Mouse (Mus musculus): ENCODE data around the gene D16Ertd472e.
"Not testable (repeated sequence)": the region's sequence is repeated elsewhere in the genome, so short reads cannot be mapped to it uniquely, and the experiment has no call there.

D16Ertd472e gene

DNA sequence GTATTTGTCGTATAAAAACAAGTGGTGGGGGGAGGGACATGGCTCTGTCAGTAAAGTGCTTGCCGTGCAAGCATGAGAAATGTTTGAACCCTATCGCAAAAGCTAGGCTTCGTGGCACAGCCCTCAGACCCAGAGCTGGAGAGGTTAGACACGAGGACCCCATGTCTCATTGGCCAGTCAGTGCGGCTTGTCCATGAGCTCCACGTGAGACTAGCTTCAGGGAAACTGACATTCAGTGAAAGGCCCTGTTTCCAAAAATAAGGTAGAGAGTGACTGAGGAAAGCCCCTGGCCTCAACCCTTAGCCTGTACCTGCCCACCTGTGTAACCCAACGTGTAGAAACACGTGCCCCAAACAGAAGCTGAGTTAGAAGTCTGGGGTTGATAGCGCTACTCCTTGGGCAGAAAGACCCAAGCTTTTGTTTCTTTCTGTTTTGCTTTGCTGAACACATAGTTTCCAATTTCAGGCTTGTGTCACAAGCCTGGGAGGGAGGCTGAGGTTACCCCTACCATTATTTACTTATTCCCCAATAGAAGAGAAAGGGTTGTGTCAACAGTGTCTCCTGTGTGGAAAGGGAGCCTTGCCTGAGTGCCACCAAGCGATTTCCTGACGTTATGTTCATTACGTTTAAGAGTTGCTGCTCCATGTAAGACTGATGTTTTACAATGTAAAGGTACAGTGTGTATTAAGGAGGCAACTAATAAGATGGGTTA is 12.2 kb downstream of the D16Ertd472e start:
- no peak for DNase-seq

DNA sequence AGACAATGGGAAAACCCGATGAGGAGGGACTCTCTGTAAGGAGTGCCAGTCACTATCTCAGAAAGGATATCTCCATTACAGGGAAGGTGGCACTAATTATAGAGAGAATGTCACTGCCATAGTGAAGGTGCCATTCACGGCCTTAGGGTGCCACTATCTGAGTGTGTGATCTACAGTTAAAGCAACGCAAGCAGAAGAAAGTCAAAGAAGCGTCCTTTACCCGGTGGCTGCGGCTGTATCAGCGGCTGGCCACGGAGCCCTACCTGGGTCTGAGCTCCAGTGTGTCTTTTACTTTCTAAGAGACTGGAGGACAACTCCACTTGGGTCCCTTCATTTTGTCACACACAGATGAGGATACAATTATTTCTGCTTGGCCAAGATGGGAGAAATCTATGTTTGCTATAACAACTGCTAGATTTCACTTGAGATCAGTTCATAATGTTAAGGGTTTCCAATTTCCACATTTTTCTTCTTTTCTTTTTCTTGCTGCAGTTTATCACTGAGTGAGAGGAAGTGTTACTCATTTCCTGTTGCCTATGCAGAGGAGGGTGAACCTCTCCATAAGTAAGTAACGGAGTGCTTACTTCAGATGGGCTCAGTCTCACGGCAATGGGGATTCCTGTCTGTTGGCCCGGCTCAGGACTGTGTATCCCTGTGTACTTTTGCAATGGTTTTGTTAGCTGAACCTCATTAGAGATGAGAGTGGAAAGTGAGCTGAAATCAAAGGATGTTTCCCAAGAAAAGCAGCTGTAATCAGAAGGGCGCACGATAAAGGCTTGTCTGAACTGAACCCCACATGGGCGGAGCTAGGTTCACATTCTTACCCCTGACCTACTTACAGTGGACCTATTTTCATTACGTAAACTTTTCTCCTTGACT is 13.2 kb downstream of the D16Ertd472e start:
- DNase-seq, result no peak

DNA sequence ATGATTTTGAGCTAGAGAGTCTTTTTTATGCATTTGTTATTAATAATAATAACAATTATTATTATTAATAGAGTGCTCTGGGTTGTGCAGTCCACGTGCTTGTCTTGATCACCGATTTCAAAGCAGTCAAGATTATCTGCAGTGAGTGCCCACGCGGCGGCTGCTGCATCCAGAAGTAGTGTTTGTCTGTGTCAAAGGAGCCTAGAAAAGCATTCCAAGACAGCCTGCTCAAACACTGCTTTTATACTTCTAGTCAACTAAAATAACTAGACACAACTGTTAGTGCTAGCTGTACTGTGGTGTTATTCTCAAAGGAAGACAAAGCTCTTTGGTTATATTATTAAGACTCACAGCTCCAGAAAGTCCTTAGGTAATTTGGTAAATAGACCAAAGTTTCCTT is 15.9 kb downstream of the D16Ertd472e start:
- peak; percentile 16 for DNase-seq

DNA sequence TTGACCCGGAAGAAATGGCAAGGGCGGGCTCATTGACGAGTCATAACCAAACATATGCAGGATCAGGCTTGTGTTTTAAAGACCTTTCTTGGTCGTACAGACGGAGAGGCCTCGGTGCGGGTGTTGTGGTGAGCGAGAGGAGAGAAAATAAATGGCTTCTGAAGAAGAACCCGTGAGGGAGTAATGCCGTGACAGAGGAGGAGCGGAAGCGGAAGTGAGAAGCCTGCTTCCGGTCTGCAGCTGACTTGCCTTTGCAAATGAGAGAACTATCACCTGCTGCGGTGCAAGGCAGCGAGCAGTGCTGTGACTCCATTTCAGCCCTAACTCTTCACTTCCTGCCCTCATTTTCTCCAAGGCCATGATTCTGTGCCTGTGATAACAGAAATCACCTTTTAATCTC is 16.4 kb downstream of the D16Ertd472e start:
- no peak for DNase-seq

DNA sequence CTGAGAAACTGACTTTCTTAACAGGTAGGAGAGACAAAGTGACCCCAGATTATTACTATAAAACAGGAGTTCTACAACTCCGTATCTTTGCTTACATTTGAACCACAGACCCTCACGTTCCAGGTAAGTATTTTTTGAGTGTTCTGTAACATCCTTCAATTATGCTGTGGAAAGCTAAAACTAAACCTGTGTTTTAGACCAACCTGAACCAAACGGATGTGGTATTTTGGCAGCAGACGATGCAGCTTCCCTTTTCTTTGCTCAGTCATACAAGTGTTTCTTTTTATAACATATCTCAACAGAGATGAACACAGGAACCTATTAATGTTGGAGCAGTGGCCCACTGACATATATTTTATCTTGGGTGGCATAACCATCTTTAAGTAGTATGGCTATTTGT is 18.9 kb downstream of the D16Ertd472e start:
- no peak for DNase-seq

DNA sequence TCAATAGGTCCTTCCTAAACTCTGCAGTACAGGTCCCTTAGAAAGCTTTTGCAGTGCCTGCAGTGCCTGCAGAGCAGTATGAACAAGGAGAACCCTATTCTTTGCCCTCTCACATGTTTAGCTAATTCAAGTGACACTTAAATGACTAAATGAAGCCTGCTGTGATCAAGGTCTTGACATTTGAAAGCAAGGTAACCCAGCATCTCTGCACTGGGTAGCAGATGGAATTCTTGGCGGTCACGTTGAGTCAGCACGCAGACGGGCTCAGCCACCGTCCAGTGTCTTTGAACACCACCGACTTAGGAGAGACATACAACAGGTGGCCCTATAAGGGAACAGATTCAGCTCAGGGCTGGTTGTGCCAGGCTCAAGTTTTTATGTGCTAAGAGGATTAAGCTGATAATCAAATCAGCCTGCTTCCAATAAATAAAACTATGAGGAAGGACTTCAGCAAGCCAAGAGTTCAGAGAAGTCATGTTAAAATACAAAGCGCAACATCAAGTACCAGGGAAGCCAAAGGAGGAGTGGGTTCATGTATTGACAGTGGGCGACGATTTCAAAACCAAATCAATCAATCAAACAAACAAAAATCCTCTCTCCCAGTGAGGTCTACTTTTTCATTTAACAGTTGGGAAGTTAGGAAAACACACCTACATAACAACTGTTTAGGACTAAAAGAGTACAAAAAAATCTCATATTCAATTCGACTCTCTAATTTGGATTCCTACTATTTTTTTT is 21.4 kb downstream of the D16Ertd472e start:
- no peak for DNase-seq

DNA sequence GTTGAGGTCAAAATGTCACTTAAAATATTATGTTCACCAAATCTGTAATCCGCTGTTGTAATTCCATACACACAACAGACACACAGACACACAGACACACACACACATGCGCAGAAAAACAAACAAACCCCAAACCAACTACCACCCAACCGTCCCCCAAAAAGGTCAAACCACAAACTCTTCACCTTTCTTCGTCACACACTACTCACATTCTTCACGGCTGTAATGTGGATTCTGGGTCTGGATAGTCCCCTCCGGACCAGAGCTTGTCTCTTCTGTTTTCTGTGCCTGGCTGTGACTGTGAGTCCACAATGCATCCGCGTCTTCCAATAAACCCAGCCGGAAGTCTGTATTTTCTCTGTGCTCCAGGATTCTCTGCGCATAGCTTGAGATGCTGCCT is 29.1 kb downstream of the D16Ertd472e start:
- DNase-seq, result no peak

DNA sequence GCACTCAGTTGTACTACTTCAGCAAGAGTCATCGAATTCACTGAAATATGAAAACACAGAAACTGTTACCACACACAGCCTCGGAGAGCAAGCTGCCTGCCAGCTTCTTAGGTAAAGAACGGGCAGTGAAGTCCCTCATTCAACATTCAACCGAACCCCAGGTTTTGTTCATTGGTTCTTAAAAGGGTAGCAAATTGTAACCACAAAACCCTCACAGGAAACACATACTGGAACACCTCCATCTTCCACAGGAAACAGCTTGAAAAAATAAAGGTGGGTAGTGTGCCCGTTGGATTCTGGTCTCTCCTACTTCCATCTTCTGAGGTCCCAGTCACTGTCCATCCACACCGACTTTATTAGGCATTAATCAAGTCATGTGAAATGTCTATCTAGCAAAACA is 30.0 kb downstream of the D16Ertd472e start:
- no peak for DNase-seq

DNA sequence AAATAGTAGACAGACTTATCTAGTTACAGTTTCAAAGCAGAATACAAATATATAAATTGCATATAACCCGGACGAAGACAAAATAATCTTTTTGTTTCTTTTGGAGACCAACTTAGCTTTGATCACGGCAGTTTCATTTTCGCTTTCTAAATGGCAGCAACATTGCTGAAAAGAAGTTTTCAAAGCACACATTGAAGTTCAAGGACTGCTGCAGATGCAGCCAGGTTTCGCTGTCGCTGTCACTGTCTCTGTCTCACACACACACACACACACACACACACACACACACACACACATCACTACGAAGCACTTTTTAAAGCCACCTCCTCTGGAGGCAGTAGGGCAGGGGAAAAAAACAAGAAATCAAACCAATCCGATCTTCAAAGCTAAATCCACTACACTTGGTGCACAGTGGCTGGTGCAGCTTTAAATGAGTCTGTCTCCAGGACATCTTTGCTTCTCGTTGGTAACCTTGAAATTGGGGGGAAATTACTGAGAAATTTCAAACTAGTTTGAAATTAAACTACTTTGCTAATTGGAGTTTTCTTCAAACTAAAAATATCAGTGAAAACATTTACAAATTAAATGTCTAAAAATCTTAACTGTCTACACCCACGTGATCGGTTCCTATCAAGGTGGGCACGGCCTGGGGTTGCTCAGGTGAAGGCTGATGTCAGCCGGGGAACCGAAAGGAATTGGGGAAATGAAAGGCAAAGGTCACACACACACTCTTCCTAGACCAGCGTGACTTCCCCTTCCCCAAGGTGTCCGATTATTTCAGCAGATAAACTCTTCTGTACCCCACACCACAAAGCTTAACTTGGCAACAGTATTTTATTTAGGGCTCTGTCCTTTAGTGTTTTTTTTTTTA is 35.9 kb downstream of the D16Ertd472e start:
- DNase-seq, result no peak

DNA sequence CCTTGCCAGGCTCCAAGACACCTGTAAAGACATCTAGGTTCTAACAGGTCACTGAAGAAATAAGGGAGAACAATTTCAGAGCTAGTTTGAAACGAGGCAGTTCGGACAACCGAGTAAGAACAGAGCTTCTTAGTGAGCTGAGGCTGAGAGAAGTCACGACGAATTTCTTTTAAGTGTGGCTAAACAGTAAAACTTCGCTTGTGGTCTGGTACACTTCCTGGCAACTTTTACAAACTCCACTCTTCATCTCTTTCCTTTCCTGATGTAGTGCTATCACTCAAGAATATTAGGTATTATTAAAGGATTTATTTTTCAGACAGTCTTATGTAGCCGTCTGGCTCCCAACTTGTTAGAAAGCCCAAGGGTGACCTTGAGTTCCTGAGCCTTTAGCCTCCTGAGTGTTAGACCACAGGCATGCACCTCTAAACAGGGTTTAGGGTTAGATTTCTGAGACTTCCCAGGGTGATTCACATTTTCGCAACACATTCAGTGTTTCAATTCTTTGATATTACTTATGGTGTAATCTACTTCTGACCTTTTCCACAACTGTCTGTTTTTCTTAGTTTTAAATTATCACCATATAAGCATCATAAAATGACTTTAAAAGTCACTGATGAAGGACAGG is 38.6 kb downstream of the D16Ertd472e start:
- DNase-seq, result no peak

DNA sequence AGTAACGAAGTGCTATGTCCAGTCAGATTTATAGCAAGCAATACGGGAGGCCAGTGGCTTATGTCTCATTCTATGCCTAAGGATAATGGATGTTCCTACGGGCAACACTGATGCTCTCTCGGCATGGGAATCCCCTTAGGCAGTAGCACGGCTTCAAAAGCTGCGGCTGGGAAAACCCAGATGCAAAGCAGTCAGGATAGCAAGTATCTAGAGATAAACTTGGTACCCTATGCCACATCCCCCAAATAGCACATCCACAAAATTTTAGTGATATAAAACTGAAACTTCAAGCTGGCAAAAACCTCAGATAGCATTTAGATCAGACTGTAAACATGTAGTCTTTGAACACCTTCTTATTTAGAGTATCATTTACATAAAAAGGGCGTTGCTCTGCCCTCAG is 39.2 kb downstream of the D16Ertd472e start:
- DNase-seq, result no peak

DNA sequence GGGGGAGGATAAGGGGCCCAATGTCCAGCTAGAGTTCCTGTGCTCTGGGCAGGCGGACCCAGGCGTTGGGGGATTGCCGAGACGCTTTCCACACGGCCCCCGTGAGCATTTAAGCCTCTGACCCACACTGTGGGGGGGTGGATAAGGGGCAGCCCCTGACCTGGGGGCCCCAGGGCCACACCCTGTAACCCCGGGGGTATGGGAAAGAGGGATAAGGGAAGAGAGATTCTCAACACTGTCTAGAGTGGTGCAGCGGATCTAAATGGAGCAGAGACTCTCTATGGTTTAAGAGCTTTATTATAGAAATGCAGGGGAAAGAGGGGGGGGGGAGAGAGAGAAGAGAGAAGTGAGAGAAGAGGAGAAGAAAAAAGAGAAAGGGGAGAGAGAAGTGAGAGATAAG is 42.0 kb downstream of the D16Ertd472e start:
- DNase-seq, result no peak

DNA sequence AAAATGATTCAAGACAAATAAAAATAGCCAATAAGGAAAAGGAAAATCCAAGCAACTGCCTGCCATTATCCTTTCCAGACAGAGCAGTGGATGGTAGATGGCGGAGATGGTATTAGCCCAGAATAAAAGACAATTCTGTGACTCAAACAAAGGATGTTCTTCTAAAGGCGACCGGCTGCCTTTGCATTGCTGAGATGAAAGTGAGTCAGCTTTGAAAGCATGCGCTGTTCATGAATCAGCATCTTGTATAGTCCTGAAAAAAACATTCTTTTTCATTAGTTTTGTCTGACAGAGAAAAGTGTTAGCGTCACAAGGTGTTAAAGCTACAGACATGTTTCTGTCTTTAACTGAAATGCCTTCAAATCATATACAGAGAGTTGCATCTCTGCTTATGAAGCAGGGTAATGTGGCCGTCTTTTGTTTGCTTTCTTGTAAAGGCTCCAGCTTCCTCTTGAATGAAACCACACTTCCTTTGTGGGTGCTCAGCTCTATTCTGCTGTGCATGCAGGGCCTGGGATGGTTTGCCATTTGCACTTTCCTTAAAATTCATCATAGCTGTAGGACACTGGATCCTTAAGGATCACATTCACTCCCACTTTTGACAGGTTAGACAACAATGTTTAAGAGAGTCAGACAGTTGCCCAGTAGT is 44.4 kb downstream of the D16Ertd472e start:
- DNase-seq, result no peak

DNA sequence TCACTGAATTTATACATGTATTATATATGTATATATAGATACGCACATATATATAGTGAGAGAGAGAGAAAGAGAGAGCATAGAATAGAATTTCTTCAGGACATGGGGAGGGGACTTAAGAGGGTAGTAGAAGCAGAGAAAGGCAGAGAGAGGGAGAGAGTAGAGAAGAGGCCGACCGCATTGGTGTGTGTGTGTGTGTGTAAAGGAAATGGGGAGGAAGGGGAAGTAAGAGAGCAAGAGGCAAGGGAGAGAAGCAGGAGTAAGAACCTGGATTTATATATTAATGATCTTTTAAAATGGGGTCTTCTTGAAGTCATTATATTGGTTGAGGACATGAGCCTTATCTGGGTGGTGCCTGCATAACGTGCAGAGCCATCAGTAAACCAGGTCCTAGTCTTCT is 53.5 kb downstream of the D16Ertd472e start:
- no peak for DNase-seq

DNA sequence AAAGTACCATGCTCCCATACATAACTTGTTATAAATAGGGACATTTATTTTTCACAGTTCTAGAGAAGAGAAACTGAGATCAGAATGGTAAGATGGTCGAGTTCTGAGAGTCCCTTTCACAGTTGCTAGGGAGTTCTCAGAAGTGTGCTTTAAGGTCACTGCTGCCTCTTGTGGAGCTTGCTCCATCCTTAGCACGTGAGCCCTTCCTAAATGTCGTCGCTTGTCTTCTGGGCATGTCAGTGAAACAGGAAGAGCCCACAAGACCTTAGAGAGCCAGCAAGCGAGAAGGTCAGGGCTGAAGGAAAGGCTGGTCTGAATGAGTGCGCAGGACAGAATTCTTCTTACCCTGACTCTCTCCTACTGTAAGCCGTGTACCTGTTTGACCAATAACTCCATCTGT is 57.8 kb downstream of the D16Ertd472e start:
- DNase-seq, result no peak

DNA sequence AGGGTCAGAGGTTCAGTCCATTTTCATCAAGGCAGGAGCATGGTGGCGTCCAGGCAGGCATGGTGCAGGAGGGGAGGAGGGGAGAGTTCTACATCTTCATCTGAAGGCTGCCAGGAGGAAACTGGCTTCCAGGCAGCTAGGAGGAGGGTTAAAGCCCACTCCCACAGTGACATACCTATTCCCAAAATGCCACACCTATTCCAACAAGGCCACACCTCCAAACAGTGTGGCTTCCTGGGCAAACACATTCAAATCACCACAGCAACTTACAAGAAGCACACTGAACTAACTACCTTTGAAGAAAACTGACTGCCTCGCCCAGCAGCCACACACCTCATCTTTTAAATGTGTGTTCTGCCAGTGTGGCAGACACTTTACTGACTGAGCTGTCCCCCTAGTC is 59.3 kb downstream of the D16Ertd472e start:
- DNase-seq, result no peak

DNA sequence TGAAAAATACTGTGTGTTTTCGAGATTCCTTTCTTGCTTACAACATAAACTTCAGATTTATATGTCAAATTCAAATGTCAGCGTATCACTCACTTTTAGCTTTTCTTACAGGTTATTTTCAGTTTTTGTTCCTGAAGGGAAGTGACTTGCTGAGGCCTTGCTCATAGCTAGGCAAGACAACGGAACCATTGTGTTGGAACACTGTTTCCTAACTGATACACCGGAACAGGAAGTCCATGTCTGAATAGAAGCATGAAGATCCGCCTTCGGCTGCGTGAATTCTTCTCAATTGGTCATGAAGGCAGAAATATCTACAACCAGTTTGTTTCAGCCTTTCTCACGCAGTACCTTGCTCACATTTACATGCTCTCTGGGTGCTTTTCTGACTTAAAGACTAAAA is 65.0 kb downstream of the D16Ertd472e start:
- DNase-seq, result no peak

DNA sequence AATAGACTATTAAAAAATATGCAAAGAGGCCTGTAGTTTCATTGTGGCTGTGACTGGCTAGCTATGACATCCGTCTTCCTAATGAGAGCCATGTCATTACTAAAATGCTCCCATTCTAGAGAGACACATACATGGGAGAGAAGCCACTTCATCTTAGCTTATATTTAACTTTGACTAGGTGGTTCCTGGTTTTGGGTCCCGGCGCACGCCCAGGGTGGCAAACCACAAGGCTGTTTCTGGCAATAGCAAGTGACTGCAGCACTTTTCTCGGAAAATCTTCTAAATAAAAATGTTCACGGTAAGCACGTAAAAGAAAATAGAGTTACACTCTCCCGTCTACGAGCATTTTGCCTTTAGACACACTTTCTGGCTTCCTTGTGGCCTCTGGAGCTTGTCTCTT is 74.0 kb downstream of the D16Ertd472e start:
- no peak for DNase-seq

DNA sequence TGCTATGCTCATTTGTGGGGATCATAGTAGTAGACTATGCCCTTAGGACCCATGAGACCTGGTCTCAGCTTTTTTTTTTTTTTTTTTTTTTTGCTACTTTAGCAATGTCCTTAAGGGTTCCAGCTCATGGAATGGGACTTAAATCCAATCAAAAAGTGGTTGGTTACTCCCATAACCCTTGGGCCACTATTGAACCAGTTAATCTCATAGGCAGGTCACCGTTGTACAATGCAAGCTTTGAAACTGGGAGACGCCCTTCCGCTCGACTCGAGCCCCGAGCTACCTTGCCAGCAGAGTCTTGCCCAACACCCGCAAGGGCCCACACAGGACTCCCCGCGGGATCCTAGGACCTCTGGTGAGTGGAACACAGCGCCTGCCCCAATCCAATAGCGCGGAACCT is 83.8 kb downstream of the D16Ertd472e start:
- DNase-seq, result not testable (repeated sequence)

DNA sequence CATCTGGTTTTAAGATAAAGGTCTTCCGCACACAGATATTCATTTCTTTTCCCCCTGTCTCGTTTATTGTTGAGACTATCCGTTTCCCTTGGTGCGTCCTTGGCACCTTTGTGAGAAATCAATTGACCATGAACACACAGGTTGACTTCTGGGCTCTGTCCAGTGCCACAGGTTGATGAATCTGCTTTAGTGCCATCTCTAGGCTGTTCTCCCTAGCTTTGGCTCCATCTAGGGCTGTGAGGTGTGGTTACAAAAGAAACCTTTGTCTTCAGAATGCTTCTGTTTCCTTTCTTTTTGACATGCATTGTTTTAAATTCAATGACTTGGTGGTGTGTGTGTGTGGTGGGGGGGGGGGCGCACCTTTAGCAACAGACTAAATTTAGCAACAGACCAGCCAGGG is 85.7 kb downstream of the D16Ertd472e start:
- DNase-seq, result no peak

Data from right cerebral cortex, adult 18-20 months (tissue).